Mouse (Mus musculus) neutrophil, adult 5-6 weeks (primary cell): ENCODE measurements around the gene Tmem217. TPM values are rescaled to one million over a fixed set of nuclear protein-coding genes. Genes with fewer than 3 reads are reported as not detected.
A peak's percentile ranks its signal among the peaks of the same experiment; 100 is the strongest.

Experiments used
- ATAC-seq: fragments of 151-379, 151-347 bp; 2 replicates; pipeline ENCODE4 v1.8.0; 2017; ENCODE audit warnings: mild to moderate bottlenecking, moderate TSS enrichment; ENCODE audit not compliant: insufficient number of reproducible peaks, poor library complexity, low FRiP score, severe bottlenecking; ENCODE audit errors: extremely low read depth
- total RNA-seq: library from RNA; stranded (forward); fragments of 200-1000 nt; gene quantifications from 2 replicates; pipeline ENCODE4 v1.2.3, GENCODE M21; 2017

Tmem217 gene
- total RNA-seq: not detected in 2 replicates

GRCm38 (mm10) chr17:29552162-29552732 is at the start of gene Tmem217:
Tmem217 (minus strand) TSS chr17:29552385.
- ATAC-seq: no peak

DNA sequence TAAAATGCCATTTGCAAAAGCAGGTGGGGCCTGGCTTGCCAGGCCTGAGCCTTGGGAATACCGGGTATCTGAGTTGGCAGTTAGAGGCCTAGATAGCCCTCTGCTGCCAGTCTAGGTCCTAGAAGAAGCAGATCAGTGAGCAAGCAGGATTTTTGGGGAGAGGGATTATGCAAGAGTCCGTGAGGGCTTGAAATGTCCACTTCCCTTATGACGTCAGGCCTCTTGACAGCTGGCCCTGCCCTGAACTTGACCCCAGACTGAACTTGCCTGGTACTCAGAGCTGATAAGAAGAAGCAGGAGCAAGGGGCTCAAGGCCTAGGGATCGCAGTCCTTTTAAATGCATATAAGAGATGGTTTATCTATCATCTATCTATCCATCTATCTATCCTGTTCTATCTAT is 49.2 kb upstream of the Tmem217 start:
- ATAC-seq: peak; percentile 81

- ATAC-seq: no peak
Observed at GRCm38 (mm10) chr17:29599537-29599936, 47.4 kb upstream of the Tmem217 start.

DNA sequence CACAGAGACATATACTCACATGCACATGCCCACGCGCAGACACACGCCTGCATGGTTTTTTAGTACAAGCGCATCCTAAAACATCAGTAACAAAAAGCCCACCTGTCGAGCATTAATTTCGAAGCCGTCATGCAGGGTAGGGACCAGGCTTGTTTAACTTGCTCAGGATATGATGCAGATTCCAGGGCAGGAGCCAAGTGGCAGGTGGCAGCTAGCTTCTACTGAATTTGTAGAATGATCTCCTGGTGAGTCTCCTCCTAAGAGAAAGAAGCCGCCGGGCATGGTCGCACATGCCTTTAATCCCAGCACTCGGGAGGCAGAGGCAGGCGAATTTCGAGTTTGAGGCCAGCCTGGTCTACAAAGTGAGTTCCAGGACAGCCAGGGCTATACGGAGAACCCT is 46.9 kb upstream of the Tmem217 start:
- no peak for ATAC-seq

- no peak for ATAC-seq
Observed at GRCm38 (mm10) chr17:29596771-29597132, 44.6 kb upstream of the Tmem217 start.

DNA sequence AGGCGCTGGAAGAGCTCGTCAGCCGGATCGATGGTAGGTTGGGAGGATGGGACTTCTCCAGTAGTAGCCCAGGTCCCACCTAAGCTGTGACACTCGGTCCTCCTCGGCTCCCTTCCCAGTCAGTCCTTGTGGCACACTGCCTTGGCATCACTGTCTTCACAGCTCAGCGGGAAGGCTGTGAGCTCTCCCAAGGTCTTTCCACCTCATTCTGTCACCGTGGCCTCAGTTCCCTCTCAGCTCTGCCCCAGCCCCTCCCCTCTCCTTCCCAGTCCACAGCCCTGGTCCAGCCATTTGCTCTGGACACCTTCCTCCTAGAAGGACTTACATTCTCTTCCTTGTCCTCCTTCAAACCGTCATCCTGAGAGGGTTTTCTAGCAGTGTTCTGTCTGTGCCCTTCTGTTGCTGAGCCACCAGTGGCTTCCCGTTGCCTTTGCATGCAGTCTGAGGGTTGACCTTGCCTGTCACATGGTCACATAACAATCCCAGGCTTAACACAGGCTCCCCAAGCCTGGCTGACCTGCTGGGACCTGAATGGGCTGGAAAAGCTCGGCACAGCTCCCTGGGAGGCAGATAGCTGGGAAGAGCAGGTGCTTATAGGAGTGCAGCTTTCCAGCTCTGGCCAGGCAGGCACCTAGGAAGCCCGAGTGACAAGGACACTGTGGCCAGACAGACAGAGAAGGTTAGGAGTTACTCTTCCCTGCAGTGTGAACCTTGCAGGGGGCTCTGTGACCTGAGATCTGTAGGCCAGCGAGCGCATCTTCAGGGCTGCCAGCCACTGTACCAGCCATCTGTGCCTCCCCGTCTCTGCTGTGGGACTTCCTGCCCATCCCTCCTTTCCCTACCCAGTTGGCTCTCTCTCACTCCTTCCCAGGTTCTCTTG is 43.9 kb upstream of the Tmem217 start:
- ATAC-seq: no peak

GRCm38 (mm10) chr17:29589221-29589898 is 37.2 kb upstream of the Tmem217 start:
- no peak for ATAC-seq

GRCm38 (mm10) chr17:29586921-29587320 is 34.7 kb upstream of the Tmem217 start:
- no peak for ATAC-seq

DNA sequence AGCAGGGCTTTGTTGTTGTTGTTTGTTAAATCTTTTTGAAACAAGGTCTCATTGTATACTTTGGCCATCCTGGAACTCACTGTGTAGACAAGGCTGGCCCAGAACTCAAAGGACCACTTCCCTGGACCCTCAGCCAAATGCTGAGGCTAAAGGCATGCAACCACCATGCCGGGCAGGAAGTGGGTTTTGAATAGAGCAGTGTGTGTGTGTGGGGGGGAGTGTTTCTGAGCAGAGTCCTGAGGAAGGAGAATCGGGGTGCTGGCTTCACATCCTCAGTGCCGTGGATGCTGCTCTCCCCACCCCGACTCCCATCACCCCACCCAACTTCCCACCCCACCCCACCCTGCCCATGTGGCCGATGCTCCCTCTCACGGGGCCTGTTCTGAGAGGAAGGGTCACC is 33.3 kb upstream of the Tmem217 start:
- no peak for ATAC-seq

DNA sequence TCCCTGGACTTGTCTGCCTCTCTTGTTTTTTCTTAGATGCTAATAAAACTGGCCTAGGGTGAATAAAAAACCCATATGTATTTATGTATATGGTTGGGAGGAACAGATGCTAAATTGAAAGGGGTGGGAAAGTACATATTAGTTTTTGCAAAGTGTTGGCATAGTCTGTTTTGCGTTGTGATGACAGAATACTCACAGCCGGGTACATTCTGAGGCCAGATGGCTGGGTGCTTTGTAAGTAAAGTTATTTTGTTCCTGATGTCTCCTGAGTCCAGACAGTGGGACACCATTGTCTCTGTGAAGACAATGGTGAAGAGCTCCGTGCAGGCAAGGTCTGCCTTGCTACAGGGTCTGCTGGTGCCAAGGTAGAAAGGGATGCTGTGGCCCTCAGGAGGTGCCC is 32.6 kb upstream of the Tmem217 start:
- ATAC-seq: no peak

- ATAC-seq: no peak
Observed at GRCm38 (mm10) chr17:29584306-29584705, 32.1 kb upstream of the Tmem217 start.

- ATAC-seq: no peak
Observed at GRCm38 (mm10) chr17:29583569-29583968, 31.4 kb upstream of the Tmem217 start.

- no peak for ATAC-seq
Observed at GRCm38 (mm10) chr17:29579579-29580126, 27.5 kb upstream of the Tmem217 start.

GRCm38 (mm10) chr17:29569831-29570230 is 17.6 kb upstream of the Tmem217 start:
- ATAC-seq: no peak

DNA sequence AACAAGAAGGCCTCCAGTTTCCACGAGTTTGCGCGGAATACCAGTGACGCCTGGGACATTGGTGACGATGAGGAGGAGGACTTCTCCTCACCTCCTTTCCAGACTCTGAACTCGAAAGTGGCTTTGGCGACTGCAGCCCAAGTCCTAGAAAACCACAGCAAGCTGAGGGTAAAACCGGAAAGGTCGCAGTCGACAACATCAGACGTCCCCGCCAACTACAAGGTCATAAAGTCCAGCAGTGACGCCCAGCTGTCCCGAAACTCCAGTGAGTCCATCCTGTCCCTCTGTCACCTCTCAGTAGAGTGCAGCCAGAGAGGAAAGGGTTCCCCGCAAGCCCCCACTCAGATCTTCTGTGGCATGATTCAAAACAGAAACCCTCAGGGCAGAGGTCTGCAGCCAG is 16.2 kb upstream of the Tmem217 start:
- ATAC-seq: no peak

- ATAC-seq: no peak
Observed at GRCm38 (mm10) chr17:29565521-29565920, 13.3 kb upstream of the Tmem217 start.

GRCm38 (mm10) chr17:29558476-29558875 is 6.3 kb upstream of the Tmem217 start:
- no peak for ATAC-seq

DNA sequence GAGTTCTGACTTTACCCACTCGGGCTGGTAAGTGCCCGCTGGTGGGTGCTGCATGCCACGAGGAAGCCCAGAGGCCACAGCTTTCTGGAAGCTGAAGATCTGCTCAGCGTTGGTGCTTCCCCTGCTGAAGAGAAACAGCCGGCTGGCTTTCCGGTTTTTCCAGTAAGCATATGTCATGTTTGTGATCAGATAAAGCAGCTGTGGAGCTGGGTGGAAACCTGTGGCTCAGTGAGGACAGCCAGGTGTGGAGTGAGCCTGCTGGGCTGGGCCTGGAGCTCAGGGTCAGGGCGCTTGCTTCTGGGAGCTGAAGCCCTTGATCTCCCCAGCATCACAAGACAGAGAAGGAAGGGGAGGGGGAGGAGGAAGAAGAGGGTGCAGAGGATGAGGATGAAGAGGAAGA is 4.7 kb upstream of the Tmem217 start:
- no peak for ATAC-seq

DNA sequence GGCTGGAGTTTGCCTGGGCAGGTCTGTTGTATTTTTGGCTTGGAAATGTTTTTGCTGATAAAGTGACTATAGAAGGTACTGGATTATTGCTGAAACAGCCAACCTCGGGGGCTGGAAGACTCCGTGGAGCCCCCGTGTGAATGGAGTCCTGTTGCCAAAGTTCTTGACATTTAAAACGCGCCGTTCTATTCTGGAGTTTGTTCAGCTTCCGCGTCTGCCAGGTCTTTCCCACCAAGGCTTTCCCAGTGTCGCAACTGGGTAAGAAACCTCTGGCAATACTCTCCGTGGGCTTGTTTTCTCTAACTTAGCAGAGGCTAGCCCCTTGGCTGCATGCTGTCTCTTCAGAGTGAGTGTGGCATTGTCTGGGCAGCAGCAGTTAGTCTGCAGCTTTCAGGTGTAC is 4.3 kb upstream of the Tmem217 start:
- ATAC-seq: no peak

- ATAC-seq: no peak
Observed at GRCm38 (mm10) chr17:29554176-29554575, 2.0 kb upstream of the Tmem217 start.
